Comparison of ENCODE assay signal across 15 mouse cellular contexts in genomic region chr19:55736016-55736415, GRCm38 (mm10).
"Had no signal": no experiment of that assay in that cellular context is flagged by ENCODE, and none has a peak within 500 bp of the region (broad histone marks: within the 10 kb centered on the region; RNA-seq: fewer than 3 reads in every experiment).

No protein-coding gene starts in this region.

- H3K9me3 ChIP-seq: lung, embryonic 15.5 days; midbrain, embryonic 10.5 days; midbrain, embryonic 12.5 days; midbrain, embryonic 15.5 days; neural tube, embryonic 12.5 days; stomach, embryonic 15.5 days had no signal

- H3K4me2 ChIP-seq: lung, embryonic 15.5 days; midbrain, embryonic 12.5 days; midbrain, embryonic 15.5 days; neural tube, embryonic 12.5 days; stomach, embryonic 15.5 days had no signal

- H3K4me1 ChIP-seq: neural tube, embryonic 12.5 days had no signal

- ATAC-seq: midbrain, embryonic 15.5 days had no signal

- H3K36me3 ChIP-seq: lung, embryonic 15.5 days; midbrain, embryonic 10.5 days; midbrain, embryonic 12.5 days; midbrain, embryonic 15.5 days; neural tube, embryonic 12.5 days; stomach, embryonic 15.5 days had no signal

- H3K4me3 ChIP-seq: lung, embryonic 15.5 days; midbrain, embryonic 10.5 days; midbrain, embryonic 12.5 days; midbrain, embryonic 15.5 days; neural tube, embryonic 12.5 days; stomach, embryonic 15.5 days had no signal

- H3K27ac ChIP-seq: liver, embryonic 14.5 days; lung, embryonic 15.5 days; midbrain, embryonic 10.5 days; midbrain, embryonic 12.5 days; midbrain, embryonic 15.5 days; neural tube, embryonic 12.5 days; stomach, embryonic 15.5 days; stomach, postnatal 0 days had no signal

- H3K27me3 ChIP-seq: lung, embryonic 15.5 days; midbrain, embryonic 15.5 days; neural tube, embryonic 12.5 days; stomach, embryonic 15.5 days had no signal

- H3K9ac ChIP-seq: liver, embryonic 14.5 days; lung, embryonic 15.5 days; midbrain, embryonic 12.5 days; midbrain, embryonic 15.5 days; neural tube, embryonic 12.5 days; stomach, embryonic 15.5 days had no signal

- DNase-seq: lung, postnatal 14 days; lung, postnatal 4 days; right cerebral cortex, postnatal 25 days; right cerebral cortex, postnatal 4 days; thymus, adult 2 months; thymus, postnatal 25 days; thymus, postnatal 4 days had no signal
